Mouse (Mus musculus) natural killer cell, adult 2 months (primary cell): Measurements from ENCODE around the gene Lrrc75b.
"Not testable (repeated sequence)": the region's sequence is repeated elsewhere in the genome, so short reads cannot be mapped to it uniquely, and the experiment has no call there.

Experiments used
- DNase-seq, 2 experiments: peaks; one replicate each; pipeline ENCODE4 v3.0.0; 2022; ENCODE audit warnings: low spot score in 2 of 2

Lrrc75b gene

GRCm38 (mm10) chr10:75568029-75568428 lies 7.9 kb upstream of the Lrrc75b start:
- no peak for DNase-seq

GRCm38 (mm10) chr10:75566765-75567164 lies 6.6 kb upstream of the Lrrc75b start:
- not testable (repeated sequence) for DNase-seq

- DNase-seq, result peak; percentile 24 to 28
These were observed 6.2 kb upstream of the Lrrc75b start for GRCm38 (mm10) chr10:75566321-75566720.

- DNase-seq, result no peak
These were observed 5.8 kb upstream of the Lrrc75b start for GRCm38 (mm10) chr10:75565906-75566305.

GRCm38 (mm10) chr10:75565436-75565835 lies 5.3 kb upstream of the Lrrc75b start:
- DNase-seq, result peak; percentile 78 to 82

- peak; percentile 35 to 50 for DNase-seq
These were observed 4.6 kb upstream of the Lrrc75b start for GRCm38 (mm10) chr10:75564687-75565265.

GRCm38 (mm10) chr10:75562596-75562995 lies 2.5 kb upstream of the Lrrc75b start:
- no peak for DNase-seq

- DNase-seq, result no peak
These were observed 1.0 kb upstream of the Lrrc75b start, which contains the start of gene Ggt1 for GRCm38 (mm10) chr10:75561071-75561654. TSS of gene Ggt1 (plus strand) at chr10:75561604.

- DNase-seq, result no peak
These were observed 394 bp upstream of the Lrrc75b start for GRCm38 (mm10) chr10:75560549-75560899.

GRCm38 (mm10) chr10:75559041-75559675 lies 972 bp downstream of the Lrrc75b start:
- no peak for DNase-seq

- DNase-seq, result no peak
These were observed 1.6 kb downstream of the Lrrc75b start for GRCm38 (mm10) chr10:75558515-75558914.

GRCm38 (mm10) chr10:75556026-75556425 lies 4.1 kb downstream of the Lrrc75b start:
- no peak for DNase-seq

- no peak for DNase-seq
These were observed 4.6 kb downstream of the Lrrc75b start for GRCm38 (mm10) chr10:75555557-75555956.

GRCm38 (mm10) chr10:75554090-75554489 lies 6.0 kb downstream of the Lrrc75b start:
- no peak for DNase-seq

- no peak for DNase-seq
These were observed 7.3 kb downstream of the Lrrc75b start for GRCm38 (mm10) chr10:75552701-75553450.

- no peak for DNase-seq
These were observed 8.0 kb downstream of the Lrrc75b start for GRCm38 (mm10) chr10:75552106-75552505.

- DNase-seq, result no peak
These were observed 9.0 kb downstream of the Lrrc75b start for GRCm38 (mm10) chr10:75551175-75551574.

GRCm38 (mm10) chr10:75549886-75550285 lies 10.2 kb downstream of the Lrrc75b start:
- DNase-seq, result no peak

- DNase-seq, result no peak
These were observed 11.6 kb downstream of the Lrrc75b start for GRCm38 (mm10) chr10:75548486-75548885.

GRCm38 (mm10) chr10:75547901-75548300 lies 12.2 kb downstream of the Lrrc75b start:
- no peak for DNase-seq

- DNase-seq, result no peak
These were observed 24.0 kb downstream of the Lrrc75b start for GRCm38 (mm10) chr10:75536123-75536522.

GRCm38 (mm10) chr10:75535423-75535822 lies 24.7 kb downstream of the Lrrc75b start:
- no peak for DNase-seq

GRCm38 (mm10) chr10:75534934-75535333 lies 25.2 kb downstream of the Lrrc75b start:
- no peak for DNase-seq
